Comparison of ENCODE assay signal across 9 mouse cellular contexts in genomic region chr16:32858771-32859636, GRCm38 (mm10). TPM values are rescaled to one million over a fixed set of nuclear protein-coding genes. Genes with fewer than 3 reads are reported as not detected.
DNase-seq lines count a peak whose midpoint lies in the region; TF ChIP-seq lines count a peak whose summit lies in the region.
"Had no signal": no experiment of that assay in that cellular context is flagged by ENCODE, and none has a peak within 500 bp of the region (broad histone marks: within the 10 kb centered on the region; RNA-seq: fewer than 3 reads in every experiment).

No protein-coding gene starts in this region.

- intact Hi-C loops in left cerebral cortex, postnatal 14 days (cut with DNase I) = no loop called here

- no peak for TF ChIP-seq POLR2A in ES-Bruce4 (IDR thresholded peaks at IDR 0.05; ENCODE audit: insufficient read depth, low read length)
- TF ChIP-seq POLR2A in lung, adult 2 months (IDR thresholded peaks at IDR 0.05; ENCODE audit: borderline replicate concordance, extremely low read depth, low read depth, low read length) = no peak

- H3K27ac ChIP-seq in ES-Bruce4 (ENCODE audit: insufficient read depth, low read length) = peak overlapping the region; percentile 29
- H3K27ac ChIP-seq: limb, embryonic 12.5 days had no signal

- DNase-seq in 416B (ENCODE audit: low read depth) = peak; percentile 61
- DNase-seq in heart, adult 18-20 months = peak; percentile 65 to 77
- DNase-seq in lung, adult 2 months = peak; percentile 38
- no peak for DNase-seq in right cerebral cortex, postnatal 14 days
- no peak for DNase-seq in left cerebral cortex, postnatal 14 days (ENCODE audit: low spot score in 2 of 2)
- no peak for DNase-seq in testis, postnatal 14 days (ENCODE audit: low spot score)
- DNase-seq: cerebellum, adult 8-10 months had no signal

- no peaks in the 10 kb centered on the region for H3K9me3 ChIP-seq in ES-Bruce4 (replicated peaks; ENCODE audit: control insufficient read depth, insufficient read depth, low read length, poor library complexity, severe bottlenecking)
- H3K9me3 ChIP-seq: limb, embryonic 12.5 days had no signal

- no peaks in the 10 kb centered on the region for H3K36me3 ChIP-seq in ES-Bruce4 (ENCODE audit: control insufficient read depth, insufficient read depth, low read length, poor library complexity, severe bottlenecking)

- no peak for TF ChIP-seq CTCF in ES-Bruce4 (IDR thresholded peaks at IDR 0.05; ENCODE audit: low read depth, low read length)
- TF ChIP-seq CTCF in lung, adult 2 months (IDR thresholded peaks at IDR 0.05; ENCODE audit: insufficient read depth, low read length) = no peak

- no peak overlapping the region for H3K9ac ChIP-seq in ES-Bruce4 (ENCODE audit: low read depth, poor library complexity, severe bottlenecking)
- H3K9ac ChIP-seq: limb, embryonic 12.5 days had no signal

- no peak overlapping the region for H3K4me3 ChIP-seq in ES-Bruce4 (ENCODE audit: low read depth, low read length)
- no peak overlapping the region for H3K4me3 ChIP-seq in lung, adult 2 months (replicated peaks; ENCODE audit: extremely low read depth, low read depth, low read length)
- H3K4me3 ChIP-seq: limb, embryonic 12.5 days had no signal

- H3K27me3 ChIP-seq in ES-Bruce4 (ENCODE audit: control insufficient read depth, insufficient read depth, low read length, poor library complexity, severe bottlenecking) = no peaks in the 10 kb centered on the region
- H3K27me3 ChIP-seq: limb, embryonic 12.5 days had no signal

- no peaks in the 10 kb centered on the region for H3K4me1 ChIP-seq in ES-Bruce4 (ENCODE audit: control insufficient read depth, insufficient read depth, low read length)
- H3K4me1 ChIP-seq in lung, adult 2 months (ENCODE audit: control insufficient read depth, insufficient read depth, low read length) = peaks cover 5% of the 10 kb centered on the region
- H3K4me1 ChIP-seq: limb, embryonic 12.5 days had no signal

- TF ChIP-seq EP300 in ES-Bruce4 (IDR thresholded peaks at IDR 0.05; ENCODE audit: insufficient read depth, low read depth, low read length) = no peak

- 47% methylated on average over 12 of the region's 12 CpGs for WGBS in lung, adult 2 months

RNA-seq across cellular contexts. Expression of gene Fyttd1, which starts 18.3 kb away (rescaled TPM):
- polyA plus RNA-seq in ES-Bruce4 (2011; ENCODE audit: insufficient read depth, insufficient read length, low read depth, missing spikeins) = 116 and 124 TPM in 2 replicates
- total RNA-seq in heart, adult 18-20 months (2021) = 100 to 1,000 TPM; 105 to 106 TPM
- polyA plus RNA-seq in lung, adult 2 months (2012; rRNA removed) = 8.4 and 8.9 TPM in 2 replicates
- 100 to 1,000 TPM; 122 to 135 TPM for total RNA-seq in left cerebral cortex, postnatal 14 days (2021)

RNA-seq across cellular contexts. Expression of gene Rubcn, which starts 18.6 kb away (rescaled TPM):
- polyA plus RNA-seq in ES-Bruce4 (2011; ENCODE audit: insufficient read depth, insufficient read length, low read depth, missing spikeins) = 19.8 and 23.7 TPM in 2 replicates
- total RNA-seq in heart, adult 18-20 months (2021) = 10 to 100 TPM; 28.3 to 29.7 TPM
- polyA plus RNA-seq in lung, adult 2 months (2012; rRNA removed) = 34.3 and 47.6 TPM in 2 replicates
- total RNA-seq in left cerebral cortex, postnatal 14 days (2021) = 10 to 100 TPM; 59.4 to 61.4 TPM

RNA-seq across cellular contexts. Expression of gene Smbd1, which starts 48.7 kb away (rescaled TPM):
- not detected in 2 replicates for polyA plus RNA-seq in ES-Bruce4 (2011; ENCODE audit: insufficient read depth, insufficient read length, low read depth, missing spikeins)
- not detected for total RNA-seq in heart, adult 18-20 months (2021)
- 2.3 and 3.0 TPM in 2 replicates for polyA plus RNA-seq in lung, adult 2 months (2012; rRNA removed)
- total RNA-seq in left cerebral cortex, postnatal 14 days (2021) = not detected
- polyA plus RNA-seq: limb, embryonic 12.5 days had no signal

RNA-seq across cellular contexts. Expression of gene Lrch3, which starts 54.9 kb away (rescaled TPM):
- polyA plus RNA-seq in ES-Bruce4 (2011; ENCODE audit: insufficient read depth, insufficient read length, low read depth, missing spikeins) = 32.5 and 32.9 TPM in 2 replicates
- 10 to 100 TPM; 19.9 to 21.4 TPM for total RNA-seq in heart, adult 18-20 months (2021)
- polyA plus RNA-seq in lung, adult 2 months (2012; rRNA removed) = 28.7 and 40.3 TPM in 2 replicates
- 10 to 100 TPM; 28.9 to 31.6 TPM for total RNA-seq in left cerebral cortex, postnatal 14 days (2021)

Comparison
In these comparisons a context has a peak if more than half of its experiments do, and no peak if none do; other contexts are left out.
1. DNase-seq: peak in 416B (single experiment), heart, adult 18-20 months (2 of 2) and lung, adult 2 months (single experiment); none in right cerebral cortex, postnatal 14 days (single experiment), left cerebral cortex, postnatal 14 days (0 of 2) and testis, postnatal 14 days (single experiment).